8 mouse cellular contexts compared by ENCODE assay signal in the genomic region with DNA sequence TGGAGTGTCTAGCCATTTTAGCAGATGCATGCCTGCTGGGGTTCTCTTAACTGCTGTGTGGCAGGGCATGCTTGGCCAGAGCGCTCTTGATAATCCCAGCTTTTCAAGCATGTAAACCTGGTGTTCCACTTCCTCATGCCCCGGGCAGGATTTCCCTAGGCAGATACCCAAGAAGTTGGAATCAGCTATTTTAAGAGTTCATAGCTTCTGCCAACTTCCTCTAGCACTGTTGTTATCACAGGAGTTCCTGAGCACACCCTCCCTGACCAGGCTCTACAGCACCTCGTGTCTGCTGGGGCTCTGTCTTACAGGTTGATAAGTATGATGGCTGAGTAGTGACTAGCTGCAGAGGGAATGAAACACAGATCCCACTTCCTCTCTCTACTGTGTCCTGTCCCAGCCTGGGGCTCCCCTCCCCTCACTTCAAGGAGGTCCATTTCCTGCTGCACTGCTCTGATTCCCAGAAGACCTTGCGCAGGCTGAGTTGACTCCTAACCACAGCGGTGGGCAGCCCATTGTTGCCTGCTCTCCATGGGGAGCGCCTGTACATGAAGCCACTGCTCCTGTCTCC.
DNase-seq lines count a peak whose midpoint lies in the region; ATAC-seq lines count a peak whose summit lies in the region.

No protein-coding gene starts in this region.

- no peaks in the 10 kb centered on the region for H3K27me3 ChIP-seq in embryonic facial prominence, embryonic 14.5 days (replicated peaks; ENCODE audit: control insufficient read depth, insufficient read depth, low read length)

- no peaks in the 10 kb centered on the region; the same call in 1 of the 2 replicates for H3K4me1 ChIP-seq in embryonic facial prominence, embryonic 14.5 days (ENCODE audit: control insufficient read depth, insufficient read depth, low read length)

- H3K4me3 ChIP-seq in embryonic facial prominence, embryonic 14.5 days (ENCODE audit: low read depth, low read length), result no peak overlapping the region

- H3K4me2 ChIP-seq in embryonic facial prominence, embryonic 14.5 days (ENCODE audit: low read depth, low read length), result no peak overlapping the region

- no peak overlapping the region for H3K9ac ChIP-seq in embryonic facial prominence, embryonic 14.5 days (ENCODE audit: low read depth, low read length)

- H3K9me3 ChIP-seq in embryonic facial prominence, embryonic 14.5 days (ENCODE audit: control insufficient read depth, low read length), result no peaks in the 10 kb centered on the region

- H3K36me3 ChIP-seq in embryonic facial prominence, embryonic 14.5 days (ENCODE audit: control insufficient read depth, insufficient read depth, low read length), result 0 out of 2 replicates have a peak, but pooled peaks cover 3% of the 10 kb centered on the region

- 65% methylated on average over 6 of the region's 6 CpGs for WGBS in embryonic facial prominence, embryonic 14.5 days

- ATAC-seq in CD4-positive, CD25-positive, alpha-beta regulatory T cell, adult 4 months, result peak; percentile 89
- peak; percentile 33; the same call in 1 of the 2 replicates for ATAC-seq in embryonic facial prominence, embryonic 14.5 days (ENCODE audit: low read depth)

- no peak overlapping the region for H3K27ac ChIP-seq in embryonic facial prominence, embryonic 14.5 days (replicated peaks; ENCODE audit: low read depth, low read length)

- DNase-seq in embryonic facial prominence, embryonic 14.5 days (ENCODE audit: low spot score), result no peak
- peak; percentile 24 to 56 for DNase-seq in kidney, adult 8-10 months
- peak; percentile 30 for DNase-seq in lung, postnatal 14 days
- no peak for DNase-seq in c-Kit-positive CD71-positive TER-119-positive erythroid progenitor cells, embryonic 14.5 days (ENCODE audit: low spot score)
- DNase-seq in embryo, embryonic 10.5 days (ENCODE audit: low spot score), result no peak
- no peak for DNase-seq in retina, postnatal 1 day
- DNase-seq in ovary, adult 18-20 months (ENCODE audit: low spot score), result no peak

Comparison
In these comparisons a context has a peak if more than half of its experiments do, and no peak if none do; other contexts are left out.
1. DNase-seq: peak in kidney, adult 8-10 months (2 of 2) and lung, postnatal 14 days (single experiment); none in embryonic facial prominence, embryonic 14.5 days (single experiment), c-Kit-positive CD71-positive TER-119-positive erythroid progenitor cells, embryonic 14.5 days (single experiment), embryo, embryonic 10.5 days (single experiment), retina, postnatal 1 day (single experiment) and ovary, adult 18-20 months (single experiment).